Mouse (Mus musculus) spleen, adult 2 months (tissue): ENCODE data around the gene Itpr1. TPM values are rescaled to one million over a fixed set of nuclear protein-coding genes. Genes with fewer than 3 reads are reported as not detected.

Source experiments
- DNase-seq, 2 experiments: peaks; one replicate each; pipeline versions ENCODE4 v3.0.0 to v3.0.0-alpha.2; 2012 to 2021; ENCODE audit warnings: low spot score in 2 of 2, low read depth in 1 of 2
- H3K27ac ChIP-seq: fragments of 200-500 bp; 2 replicates; pipeline ENCODE4 v1.5.1; 2012; ENCODE audit warnings: low read length, inconsistent platforms; ENCODE audit not compliant: insufficient read depth
- H3K27me3 ChIP-seq: fragments of 200-500 bp; 2 replicates; pipeline ENCODE4 v1.6.1; 2012; ENCODE audit warnings: mild to moderate bottlenecking, moderate library complexity, low read length, inconsistent platforms; ENCODE audit not compliant: control insufficient read depth, insufficient read depth
- H3K36me3 ChIP-seq: fragments of 200-500 bp; 2 replicates; pipeline ENCODE4 v1.6.1; 2012; ENCODE audit warnings: mild to moderate bottlenecking, low read length, inconsistent platforms; ENCODE audit not compliant: control insufficient read depth, insufficient read depth
- H3K4me1 ChIP-seq: fragments of 200-500 bp; 2 replicates; pipeline ENCODE4 v1.6.1; 2011; ENCODE audit warnings: inconsistent platforms; ENCODE audit not compliant: control insufficient read depth, insufficient read depth, insufficient read length
- H3K4me3 ChIP-seq: fragments of 200-500 bp; 2 replicates; pipeline ENCODE4 v1.5.1; 2011; ENCODE audit warnings: mild to moderate bottlenecking, inconsistent platforms; ENCODE audit not compliant: insufficient read depth, insufficient read length; ENCODE audit errors: extremely low read depth
- CTCF ChIP-seq: fragments of 200-500 bp; IDR thresholded peaks from 2 replicates; pipeline ENCODE4 v1.5.1; 2011; ENCODE audit warnings: mild to moderate bottlenecking, inconsistent platforms; ENCODE audit not compliant: insufficient read depth, insufficient read length, insufficient replicate concordance; ENCODE audit errors: extremely low read depth
- POLR2A ChIP-seq: fragments of 200-500 bp; IDR thresholded peaks from 2 replicates; pipeline ENCODE4 v1.6.1; 2011; ENCODE audit warnings: low read depth, low read length, inconsistent platforms
- WGBS: fragments of 180-500 bp; shearing (Covaris S2); methylation state at CpG from one replicate; pipeline ENCODE4 v1.1.7; 2018; 5-methylcytosine and 5-hydroxymethylcytosine counted together
- polyA plus RNA-seq: library from polyadenylated mRNA; depleted of rRNA; stranded (reverse); fragments of >200 nt; gene quantifications from 2 replicates; pipeline ENCODE4 v1.2.3, GENCODE M21; 2012

Gene Itpr1
- polyA plus RNA-seq, 1 experiment: 17.9 TPM

GRCm38 (mm10) chr6:108527560-108527959 lies 314.7 kb downstream of the Itpr1 start:
- peaks cover 3% of the 10 kb centered on the region for H3K36me3 ChIP-seq
- no peak overlapping the region for H3K4me3 ChIP-seq
- no peak overlapping the region for H3K27ac ChIP-seq
- TF ChIP-seq POLR2A (no peak), CTCF (no peak)
- no peaks in the 10 kb centered on the region for H3K27me3 ChIP-seq
- 91% methylated on average over 3 of the region's 3 CpGs for WGBS
- no peak for DNase-seq
- peaks cover 17% of the 10 kb centered on the region for H3K4me1 ChIP-seq

GRCm38 (mm10) chr6:108527993-108528392 lies 315.1 kb downstream of the Itpr1 start:
- H3K27ac ChIP-seq: no peak overlapping the region
- H3K36me3 ChIP-seq: peaks cover 3% of the 10 kb centered on the region
- TF ChIP-seq POLR2A: no peak
- no peak for TF ChIP-seq CTCF
- no peak for DNase-seq
- peaks cover 17% of the 10 kb centered on the region for H3K4me1 ChIP-seq
- no peak overlapping the region for H3K4me3 ChIP-seq
- no peaks in the 10 kb centered on the region for H3K27me3 ChIP-seq

- H3K27me3 ChIP-seq: no peaks in the 10 kb centered on the region
- no peak for TF ChIP-seq POLR2A
- no peak for TF ChIP-seq CTCF
- H3K4me3 ChIP-seq: no peak overlapping the region
- H3K4me1 ChIP-seq: peaks cover 19% of the 10 kb centered on the region
- no peak overlapping the region for H3K27ac ChIP-seq
- no peak for DNase-seq
- 79% methylated on average over 3 of the region's 3 CpGs for whole genome bisulfite sequencing
- H3K36me3 ChIP-seq: peaks cover 5% of the 10 kb centered on the region; the same call in 1 of the 2 replicates
These were observed 316.3 kb downstream of the Itpr1 start for GRCm38 (mm10) chr6:108529150-108529549.

- WGBS: 68% methylated on average over 6 of the region's 6 CpGs
- H3K27me3 ChIP-seq: no peaks in the 10 kb centered on the region
- TF ChIP-seq POLR2A (no peak), CTCF (no peak)
- H3K4me3 ChIP-seq: no peak overlapping the region
- H3K27ac ChIP-seq: peak overlapping the region; percentile 37; the same call in 1 of the 2 replicates
- 0 out of 2 replicates have a peak, but pooled peaks cover 2% of the 10 kb centered on the region for H3K36me3 ChIP-seq
- H3K4me1 ChIP-seq: peaks cover 19% of the 10 kb centered on the region
- no peak for DNase-seq
These were observed 318.0 kb downstream of the Itpr1 start for GRCm38 (mm10) chr6:108530781-108531323.

GRCm38 (mm10) chr6:108531324-108532311 lies 318.7 kb downstream of the Itpr1 start:
- WGBS: 48% methylated on average over 12 of the region's 12 CpGs
- Histone ChIP-seq H3K4me3 (no peak overlapping the region), H3K27ac (peak overlapping the region; percentile 37), H3K36me3 (0 out of 2 replicates have a peak, but pooled peaks cover 2% of the 10 kb centered on the region), H3K4me1 (peaks cover 26% of the 10 kb centered on the region), H3K27me3 (no peaks in the 10 kb centered on the region)
- peak in 1 of 2 experiments; percentile 58 for DNase-seq
- no peak for TF ChIP-seq CTCF
- TF ChIP-seq POLR2A: no peak

- Histone ChIP-seq H3K4me1 (peaks cover 32% of the 10 kb centered on the region), H3K27me3 (no peaks in the 10 kb centered on the region), H3K4me3 (no peak overlapping the region), H3K36me3 (0 out of 2 replicates have a peak, but pooled peaks cover 2% of the 10 kb centered on the region), H3K27ac (0 out of 2 replicates have a peak overlapping the region, but pooled peaks have one; percentile 16)
- DNase-seq: peak in 1 of 2 experiments; percentile 20
- 83% methylated on average over 10 of the region's 10 CpGs for WGBS
- TF ChIP-seq CTCF: no peak
- no peak for TF ChIP-seq POLR2A
These were observed 319.7 kb downstream of the Itpr1 start for GRCm38 (mm10) chr6:108532486-108533179.
